Mouse (Mus musculus): Measurements from ENCODE around the gene Il23a. TPM values are rescaled to one million over a fixed set of nuclear protein-coding genes. Genes with fewer than 3 reads are reported as not detected.
"Not testable (repeated sequence)": the region's sequence is repeated elsewhere in the genome, so short reads cannot be mapped to it uniquely, and the experiment has no call there.

Gene Il23a
- total RNA-seq, 4 experiments from 2014 or later: not detected

DNA sequence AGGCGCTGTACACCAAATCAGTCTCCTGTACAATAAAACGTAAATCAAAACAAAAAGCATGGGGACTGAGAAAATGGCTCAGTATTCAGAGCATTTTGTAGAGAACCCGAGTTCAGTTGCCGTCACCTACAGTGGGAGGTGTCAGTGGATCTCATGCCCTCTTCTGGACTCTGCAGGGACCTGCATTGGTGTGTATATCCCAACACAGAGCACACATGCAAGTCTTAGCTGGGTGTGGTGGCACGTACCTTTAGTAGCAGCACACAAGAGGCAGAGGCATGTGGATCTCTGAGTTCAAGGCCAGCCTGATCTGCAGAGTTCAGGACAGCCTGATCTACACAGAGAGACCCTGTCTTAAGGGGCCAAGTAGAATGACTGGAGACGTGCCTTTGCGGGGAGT lies 11.1 kb upstream of the Il23a start:
- no peak for DNase-seq (ENCODE audit: low spot score in 2 of 2)

DNA sequence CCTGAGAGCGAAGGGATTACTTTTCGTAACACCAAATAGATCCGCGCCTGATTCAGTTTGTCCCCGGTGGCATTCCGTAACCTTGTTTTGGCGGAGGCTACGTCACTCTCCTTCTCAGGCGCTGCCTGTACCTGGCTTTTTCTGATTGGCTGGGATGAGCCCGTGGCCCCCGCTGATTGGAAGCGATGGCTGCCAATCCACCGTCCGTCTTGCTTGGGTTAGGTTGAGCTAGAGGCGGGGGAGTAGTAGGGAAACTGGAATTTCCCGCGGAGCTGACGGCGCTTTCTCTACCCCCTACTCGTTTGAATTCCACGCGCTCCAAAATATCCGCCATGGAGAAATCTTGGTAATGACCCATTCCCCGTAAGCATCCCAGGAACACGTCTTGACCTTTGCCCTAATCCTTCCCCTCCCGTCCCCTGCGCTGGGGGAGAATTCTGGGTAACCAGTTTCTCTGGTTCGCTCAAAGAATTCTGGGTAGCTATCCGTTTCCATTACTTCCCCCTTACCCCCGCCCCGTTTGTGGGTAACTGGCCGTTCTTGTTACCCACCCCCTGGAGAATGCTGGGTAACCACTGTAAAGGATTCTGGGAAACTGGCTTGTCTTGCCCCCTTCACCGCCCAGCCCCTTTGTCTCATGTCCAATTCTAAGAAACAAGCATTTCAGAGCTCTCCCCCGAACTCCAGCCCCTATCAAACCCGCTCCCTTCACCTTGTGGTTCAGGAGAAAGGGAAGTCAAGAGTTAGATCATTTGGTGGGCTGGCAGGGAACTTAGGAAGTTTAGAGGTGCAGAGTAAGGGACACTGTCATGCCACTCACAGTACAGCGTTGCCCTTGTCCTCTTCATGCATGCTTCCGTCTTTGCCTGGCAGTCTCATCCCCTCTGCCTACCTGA lies 4.8 kb upstream of the Il23a start, which contains the start of gene Pan2:
TSS of gene Pan2 (plus strand) at position 210 of the 896 bp plus-strand sequence.
- DNase-seq (ENCODE audit: low spot score in 2 of 2): peak; percentile 100

DNA sequence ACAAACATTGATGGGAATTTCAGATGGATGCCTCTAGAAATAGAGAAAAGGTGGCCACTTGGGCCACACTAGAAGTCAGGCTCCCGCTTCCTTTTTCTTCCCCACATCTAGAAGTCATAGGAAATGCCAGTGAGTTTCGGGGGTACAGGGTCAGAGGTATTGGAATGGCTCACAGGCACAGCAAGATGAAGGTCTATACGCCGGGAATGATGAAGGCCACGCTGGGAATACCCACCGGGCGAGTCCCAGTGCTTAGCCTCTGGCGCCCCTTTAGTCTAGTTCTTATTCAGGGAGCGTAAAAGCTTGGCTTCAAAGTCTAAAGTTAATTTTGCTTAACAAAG lies 4.2 kb upstream of the Il23a start:
- no peak for DNase-seq (ENCODE audit: low spot score in 2 of 2)

DNA sequence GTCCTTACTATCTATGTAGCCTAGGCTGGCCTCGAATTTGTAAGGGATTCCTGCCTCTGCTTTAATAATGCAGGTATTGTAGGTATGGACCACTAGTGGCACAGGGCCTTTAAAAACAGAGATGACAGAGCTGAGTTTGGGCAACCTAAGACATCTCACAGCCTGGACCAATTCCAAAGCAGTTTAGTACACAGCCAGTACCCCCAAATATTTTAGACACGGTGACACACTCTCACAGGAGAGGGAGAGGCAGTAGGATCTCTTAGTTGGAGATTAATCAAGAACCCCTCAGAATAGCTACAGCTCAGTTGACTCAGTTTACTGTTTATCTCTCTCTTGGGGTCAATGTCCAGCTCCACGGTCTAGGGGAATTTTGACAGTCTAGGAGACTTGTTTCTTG lies 3.8 kb upstream of the Il23a start:
- DNase-seq (ENCODE audit: low spot score in 2 of 2): no peak

DNA sequence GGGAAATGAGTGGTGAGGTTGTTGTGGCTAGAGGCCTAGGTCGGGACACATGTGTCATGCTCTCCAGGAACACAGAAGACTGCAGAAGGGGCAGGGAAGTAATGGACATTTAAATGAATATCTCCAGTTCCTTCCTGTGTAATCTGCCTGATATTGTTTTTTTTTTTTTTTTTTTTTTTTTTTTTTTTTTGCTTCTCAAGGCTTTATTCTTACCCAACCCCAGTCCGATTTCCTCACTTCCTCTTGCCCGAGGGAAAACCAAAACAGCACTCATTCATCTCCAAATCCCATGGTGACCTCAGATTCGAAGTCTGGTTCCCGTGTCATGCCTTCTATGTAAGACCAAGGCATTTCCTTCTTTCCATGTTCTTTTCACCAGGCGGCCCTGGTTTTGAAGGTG lies 309 bp downstream of the Il23a start:
- DNase-seq (ENCODE audit: low spot score in 2 of 2): no peak

DNA sequence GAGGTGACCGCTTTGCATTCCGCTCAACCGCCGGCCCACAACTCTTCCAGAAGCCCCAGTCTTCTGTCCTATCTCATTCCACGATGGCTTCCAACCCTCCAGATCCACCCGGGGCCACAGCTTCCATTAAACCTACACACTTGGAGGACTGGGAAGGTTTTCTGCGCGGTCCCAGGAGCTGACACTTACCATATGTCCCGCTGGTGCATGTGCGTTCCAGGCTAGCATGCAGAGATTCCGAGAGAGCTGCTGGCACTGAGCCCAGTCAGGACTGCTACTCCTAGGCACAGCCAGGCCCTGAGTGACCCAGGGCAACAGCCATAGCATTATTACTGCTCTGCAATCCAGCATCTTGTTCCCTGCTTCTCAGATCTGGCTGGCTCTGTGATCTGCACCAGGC lies 930 bp downstream of the Il23a start:
- DNase-seq (ENCODE audit: low spot score in 2 of 2): no peak

DNA sequence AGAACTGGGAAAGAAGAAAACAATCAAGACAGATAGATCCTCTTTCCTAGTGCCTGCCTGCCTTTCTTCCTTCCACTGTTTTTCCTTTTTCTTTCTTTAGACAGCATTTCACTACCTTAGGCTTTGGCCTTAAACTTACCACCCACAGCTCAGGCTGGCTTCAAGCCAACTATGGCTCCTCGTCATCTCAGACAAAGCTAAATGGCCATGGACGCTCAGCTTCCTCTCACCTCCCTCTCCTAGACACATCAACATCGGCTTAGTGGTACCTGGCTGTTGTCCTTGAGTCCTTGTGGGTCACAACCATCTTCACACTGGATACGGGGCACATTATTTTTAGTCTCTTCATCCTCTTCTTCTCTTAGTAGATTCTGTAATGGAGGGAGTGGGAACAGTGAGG lies 1.3 kb downstream of the Il23a start:
- DNase-seq (ENCODE audit: low spot score in 2 of 2): no peak

DNA sequence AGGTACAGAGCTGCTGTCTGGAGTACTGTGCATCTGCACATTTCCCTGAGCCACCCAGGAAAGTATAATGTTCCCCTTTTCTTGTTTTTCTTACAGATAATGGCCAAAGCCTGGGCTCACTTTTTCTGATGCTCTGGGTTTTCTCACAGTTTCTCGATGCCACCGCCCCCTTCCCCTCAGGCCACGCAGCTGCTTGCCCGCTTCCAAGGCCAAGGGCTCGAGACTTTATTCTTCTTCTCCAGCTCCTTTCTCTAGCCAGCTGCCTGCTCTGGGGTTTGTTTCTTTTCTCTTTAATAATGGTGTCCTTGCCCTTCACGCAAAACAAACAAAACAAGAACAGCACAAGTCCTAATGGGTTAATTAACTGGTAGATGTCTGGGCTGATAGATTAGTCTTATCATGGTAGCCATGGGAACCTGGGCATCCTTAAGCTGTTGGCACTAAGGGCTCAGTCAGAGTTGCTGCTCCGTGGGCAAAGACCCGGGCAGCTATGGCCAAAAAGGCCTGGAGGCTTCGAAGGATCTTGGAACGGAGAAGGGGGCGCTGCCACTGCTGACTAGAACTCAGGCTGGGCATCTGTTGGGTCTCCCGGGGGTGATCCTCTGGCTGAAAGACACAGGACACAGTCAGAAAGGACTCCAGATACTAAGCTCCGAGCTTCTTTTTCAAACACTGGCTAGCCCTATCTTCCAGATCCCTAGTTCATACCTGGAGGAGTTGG lies 2.0 kb downstream of the Il23a start:
- DNase-seq (ENCODE audit: low spot score in 2 of 2): no peak

DNA sequence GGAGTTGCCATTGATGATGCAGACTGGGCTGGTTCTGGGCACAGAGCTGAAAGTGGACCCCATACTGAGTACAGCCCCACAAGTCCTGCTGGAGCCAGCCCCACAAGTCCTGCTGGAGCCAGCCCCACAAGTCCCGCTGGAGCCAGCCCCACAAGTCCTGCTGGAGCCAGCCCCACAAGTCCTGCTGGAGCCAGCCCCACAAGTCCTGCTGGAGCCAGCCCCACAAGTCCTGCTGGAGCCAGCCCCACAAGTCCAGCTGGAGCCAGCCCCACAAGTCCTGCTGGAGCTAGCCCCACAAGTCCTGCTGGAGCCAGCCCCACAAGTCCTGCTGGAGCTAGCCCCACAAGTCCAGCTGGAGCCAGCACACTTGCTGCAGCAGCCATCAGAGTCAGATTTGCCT lies 8.0 kb downstream of the Il23a start:
- DNase-seq (ENCODE audit: low spot score in 2 of 2): not testable (repeated sequence)

DNA sequence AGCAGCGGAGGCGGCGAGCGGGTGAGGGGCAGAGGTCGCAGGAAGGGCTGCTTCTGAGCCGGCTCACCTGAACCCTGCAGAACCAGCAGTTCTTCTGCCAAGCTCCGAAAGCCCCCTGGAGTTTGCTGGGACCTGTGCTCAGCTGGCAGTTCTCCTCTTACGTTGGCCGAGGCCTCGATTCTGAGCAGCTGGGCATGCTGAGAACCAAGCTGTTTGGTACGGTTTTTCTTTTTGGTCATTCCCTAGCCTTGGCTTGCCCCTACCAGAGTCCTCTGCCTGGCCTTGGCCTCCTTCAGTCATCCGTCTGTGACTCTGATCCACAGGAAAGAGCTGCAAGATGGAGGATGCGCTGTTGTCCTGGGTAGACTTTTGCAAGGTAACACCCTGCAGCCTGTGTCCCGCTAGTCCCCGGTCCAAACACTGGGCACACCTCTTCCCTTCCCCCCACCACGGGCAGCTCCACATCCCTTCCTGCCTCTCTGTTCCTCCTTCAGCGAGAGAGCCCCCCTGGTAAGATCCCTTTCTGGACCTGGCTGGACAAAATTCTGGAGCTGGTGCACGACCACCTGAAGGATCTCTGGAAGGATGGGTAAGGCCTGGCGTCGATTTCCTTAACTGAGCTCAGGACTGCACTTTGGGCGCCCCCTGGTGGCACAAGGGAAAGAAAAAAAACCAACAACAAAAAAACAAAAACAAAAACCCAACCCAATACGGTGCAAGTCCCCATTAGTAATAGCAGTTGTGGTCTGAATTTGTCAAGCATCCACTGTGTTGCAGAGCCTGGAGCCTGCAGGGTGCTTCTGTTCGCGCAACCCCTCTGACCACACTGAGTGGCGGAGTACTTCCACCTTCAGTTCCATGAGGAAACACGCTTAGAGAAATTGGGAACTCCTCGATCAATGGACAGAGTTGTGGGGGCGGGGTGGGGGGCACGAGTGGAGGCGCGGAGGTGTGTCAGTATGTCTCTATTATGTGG lies 14.7 kb downstream of the Il23a start:
- peak in 1 of 2 experiments; percentile 56 for DNase-seq (ENCODE audit: low spot score in 2 of 2)

DNA sequence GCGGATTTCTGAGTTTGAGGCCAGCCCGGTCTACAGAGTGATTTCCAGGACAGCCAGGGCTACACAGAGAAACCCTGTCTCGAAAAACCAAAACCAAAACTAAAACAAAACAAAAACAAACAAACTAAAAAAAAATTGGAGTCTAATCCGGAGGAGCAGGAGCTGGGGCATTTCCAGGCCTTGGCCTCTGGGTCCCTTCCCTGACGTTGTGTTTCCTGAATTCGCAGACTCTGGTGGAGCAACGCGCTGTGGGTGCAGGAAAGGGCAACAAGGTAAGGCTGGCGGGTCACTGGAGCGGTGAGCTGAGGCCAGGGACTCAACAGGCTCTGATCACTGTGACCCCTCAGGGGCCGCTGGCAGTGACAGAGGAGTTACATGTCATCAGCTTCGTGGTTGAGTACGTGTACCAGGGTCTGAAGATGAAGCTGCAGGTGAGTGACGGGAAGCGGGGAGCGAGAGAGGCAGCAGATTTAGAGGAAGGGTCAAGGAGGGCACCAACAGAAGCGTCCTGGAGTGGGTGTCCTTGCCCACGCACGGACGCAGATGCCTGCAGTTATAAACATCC lies 15.6 kb downstream of the Il23a start:
- no peak for DNase-seq (ENCODE audit: low spot score in 2 of 2)

DNA sequence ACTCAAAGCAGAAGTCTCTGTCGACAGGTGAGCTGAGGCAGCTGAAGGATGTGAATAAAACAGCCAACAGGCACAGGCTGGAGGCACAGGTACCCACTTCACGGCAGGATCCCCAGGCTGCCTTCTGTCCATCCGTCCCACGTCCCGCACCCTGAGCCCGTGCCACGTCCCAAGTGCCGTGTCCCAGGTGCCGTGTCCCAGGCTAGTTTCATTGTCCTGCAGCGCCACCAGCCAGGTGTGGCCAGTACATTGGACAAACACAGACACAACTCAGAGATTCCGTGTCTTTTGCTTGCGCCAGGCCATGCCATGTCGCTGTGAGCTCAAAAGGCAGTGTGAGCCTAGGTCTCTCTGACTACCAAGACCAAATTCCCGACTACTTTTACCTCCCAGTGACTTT lies 16.9 kb downstream of the Il23a start:
- DNase-seq (ENCODE audit: low spot score in 2 of 2): no peak

DNA sequence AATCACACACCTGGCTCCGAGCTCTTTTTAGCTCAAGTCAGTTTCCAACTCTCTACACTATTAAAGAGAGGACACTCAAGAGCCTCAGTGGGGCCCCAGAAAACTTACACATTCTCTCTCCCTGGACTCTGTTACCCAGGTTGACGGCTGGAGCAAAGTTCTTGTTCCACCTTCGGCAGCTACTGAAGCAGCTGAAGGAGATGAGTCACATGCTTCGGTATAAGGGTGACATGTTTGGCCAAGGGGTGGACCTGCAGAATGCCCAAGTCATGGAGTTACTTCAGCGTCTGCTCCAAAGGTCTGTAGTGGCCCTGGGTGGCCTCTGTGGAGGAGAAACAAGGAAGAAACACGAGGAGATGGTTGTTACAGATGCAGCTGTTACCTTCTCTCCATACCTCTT lies 17.6 kb downstream of the Il23a start:
- DNase-seq (ENCODE audit: low spot score in 2 of 2): no peak

DNA sequence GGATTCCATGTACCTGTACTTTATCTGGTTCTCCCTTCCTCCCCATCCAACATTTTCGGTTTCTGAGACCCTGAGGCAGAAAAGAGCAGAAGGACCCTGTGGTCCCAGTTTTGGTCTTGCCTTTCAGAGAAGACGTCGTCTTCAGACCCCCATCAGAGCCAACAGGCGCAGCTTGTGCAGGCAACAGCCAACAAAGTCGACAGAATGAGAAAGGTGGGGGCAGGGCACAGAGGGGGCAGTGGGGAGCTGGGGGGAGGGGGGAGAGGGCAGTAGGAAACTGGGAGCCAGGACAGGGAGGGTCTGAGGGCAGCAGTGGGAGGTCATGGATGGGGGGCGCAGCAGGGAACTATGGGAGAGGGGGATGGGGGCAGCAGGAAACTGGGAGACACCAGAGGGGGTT lies 20.4 kb downstream of the Il23a start:
- no peak for DNase-seq (ENCODE audit: low spot score in 2 of 2)

DNA sequence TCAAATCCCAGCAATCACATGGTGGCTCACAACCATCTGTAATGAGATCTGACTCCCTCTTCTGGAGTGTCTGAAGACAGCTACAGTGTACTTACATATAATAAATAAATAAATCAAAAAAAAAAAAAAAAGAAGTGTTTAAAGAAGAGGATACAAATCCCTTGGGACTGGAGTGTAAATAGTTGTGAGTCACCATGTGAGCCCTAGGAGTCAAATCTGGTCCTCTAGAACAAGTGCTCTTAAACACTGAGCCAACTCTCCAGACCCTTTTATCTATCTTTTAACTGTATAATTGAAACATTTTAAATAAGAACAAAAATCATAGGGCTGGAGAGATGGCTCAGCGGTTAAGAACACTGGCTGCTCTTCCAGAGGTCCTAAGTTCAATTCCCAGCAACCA lies 23.2 kb downstream of the Il23a start:
- not testable (repeated sequence) for DNase-seq (ENCODE audit: low spot score in 2 of 2)

DNA sequence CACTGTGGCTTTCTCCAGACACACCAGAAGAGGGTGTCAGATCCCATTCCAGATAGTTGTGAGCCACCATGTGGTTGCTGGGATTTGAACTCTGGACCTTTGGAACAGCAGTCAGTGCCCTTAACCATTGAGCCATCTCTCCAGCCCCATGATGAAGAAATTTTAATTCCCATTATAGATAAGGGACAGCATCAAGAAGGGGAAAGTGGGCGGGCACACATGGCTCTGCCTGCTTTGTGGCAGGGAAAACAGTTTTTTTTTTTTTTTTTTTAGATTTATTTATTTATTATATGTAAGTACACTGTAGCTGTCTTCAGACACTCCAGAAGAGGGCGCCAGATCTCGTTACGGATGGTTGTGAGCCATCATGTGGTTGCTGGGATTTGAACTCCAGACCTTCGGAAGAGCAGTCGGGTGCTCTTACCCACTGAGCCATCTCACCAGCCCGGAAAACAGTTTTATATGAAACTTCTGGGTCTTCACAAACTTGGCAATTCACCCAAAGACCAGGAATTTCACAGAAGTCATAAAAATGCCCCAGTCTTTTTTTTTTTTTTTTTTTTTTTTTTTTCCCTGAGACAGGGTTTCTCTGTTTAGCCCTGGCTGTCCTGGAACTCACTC lies 25.6 kb downstream of the Il23a start:
- not testable (repeated sequence) for DNase-seq (ENCODE audit: low spot score in 2 of 2)

DNA sequence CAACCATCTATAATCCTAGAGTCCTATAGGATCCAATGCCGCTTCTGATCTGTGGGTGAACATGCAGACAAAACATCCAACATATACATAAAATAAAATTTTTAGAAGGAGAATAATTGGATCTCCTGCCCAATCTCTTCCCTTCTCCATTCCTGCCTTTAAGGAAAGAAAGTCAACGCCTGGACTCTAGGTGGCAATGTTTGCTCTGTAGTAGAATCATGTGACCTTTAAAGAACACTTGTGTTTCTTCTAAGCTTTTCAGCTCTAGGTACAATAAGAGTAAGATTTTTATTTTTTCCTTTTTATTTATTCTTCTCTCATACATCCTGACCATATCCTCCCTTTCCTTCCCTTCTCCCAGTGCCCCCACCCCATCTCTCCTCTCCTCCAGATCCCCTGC lies 26.7 kb downstream of the Il23a start:
- DNase-seq (ENCODE audit: low spot score in 2 of 2): no peak

DNA sequence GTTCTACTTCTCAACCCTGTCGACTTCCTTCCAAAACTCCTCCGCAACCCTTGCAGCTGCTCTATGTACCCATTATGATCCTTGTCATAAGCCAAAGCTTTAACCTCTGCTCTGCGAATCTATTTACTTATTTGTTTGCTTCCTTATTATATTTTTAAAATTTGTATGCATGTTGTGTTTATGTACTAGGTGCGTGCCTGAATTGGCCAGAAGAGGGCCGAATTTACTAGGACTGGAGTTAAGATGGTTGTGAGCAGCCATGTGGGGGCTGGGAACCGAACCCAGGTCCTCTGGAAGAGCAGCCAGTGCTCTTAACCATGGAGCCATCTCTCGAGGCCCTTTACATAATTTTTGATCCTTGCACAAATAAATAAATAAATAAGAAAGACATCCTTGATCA lies 27.7 kb downstream of the Il23a start:
- no peak for DNase-seq (ENCODE audit: low spot score in 2 of 2)

DNA sequence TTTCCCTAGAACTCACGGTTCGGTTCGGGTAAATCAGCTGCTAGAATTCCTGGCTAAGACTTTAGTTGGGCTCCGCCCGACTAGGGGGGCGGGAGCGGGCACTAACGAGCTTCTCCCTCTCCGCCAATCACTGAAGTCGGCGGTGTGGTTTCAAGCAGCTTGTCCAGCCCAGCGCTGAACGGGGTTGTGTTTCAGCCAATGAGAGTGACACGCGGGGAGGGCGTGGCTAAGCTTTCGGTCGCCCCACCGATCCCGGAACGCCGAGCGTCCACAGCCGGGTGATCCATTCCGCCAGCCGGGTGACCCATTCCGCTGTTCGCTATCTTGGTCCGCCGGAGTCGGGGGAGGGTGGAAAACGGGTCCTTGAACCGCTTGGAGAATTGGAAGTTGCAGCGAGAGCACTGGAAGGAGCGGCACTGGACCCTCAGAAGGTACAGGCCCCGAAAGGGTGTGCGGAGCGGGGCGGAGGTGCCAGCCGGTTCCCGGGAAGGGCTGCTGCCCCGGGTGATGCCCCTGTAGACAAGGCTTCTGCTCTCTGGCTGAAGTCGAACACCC lies 28.2 kb downstream of the Il23a start, which contains the start of gene Stat2:
TSS of gene Stat2 (plus strand) at position 273 of the 555 bp plus-strand sequence.
- peak; percentile 97 to 98 for DNase-seq (ENCODE audit: low spot score in 2 of 2)

DNA sequence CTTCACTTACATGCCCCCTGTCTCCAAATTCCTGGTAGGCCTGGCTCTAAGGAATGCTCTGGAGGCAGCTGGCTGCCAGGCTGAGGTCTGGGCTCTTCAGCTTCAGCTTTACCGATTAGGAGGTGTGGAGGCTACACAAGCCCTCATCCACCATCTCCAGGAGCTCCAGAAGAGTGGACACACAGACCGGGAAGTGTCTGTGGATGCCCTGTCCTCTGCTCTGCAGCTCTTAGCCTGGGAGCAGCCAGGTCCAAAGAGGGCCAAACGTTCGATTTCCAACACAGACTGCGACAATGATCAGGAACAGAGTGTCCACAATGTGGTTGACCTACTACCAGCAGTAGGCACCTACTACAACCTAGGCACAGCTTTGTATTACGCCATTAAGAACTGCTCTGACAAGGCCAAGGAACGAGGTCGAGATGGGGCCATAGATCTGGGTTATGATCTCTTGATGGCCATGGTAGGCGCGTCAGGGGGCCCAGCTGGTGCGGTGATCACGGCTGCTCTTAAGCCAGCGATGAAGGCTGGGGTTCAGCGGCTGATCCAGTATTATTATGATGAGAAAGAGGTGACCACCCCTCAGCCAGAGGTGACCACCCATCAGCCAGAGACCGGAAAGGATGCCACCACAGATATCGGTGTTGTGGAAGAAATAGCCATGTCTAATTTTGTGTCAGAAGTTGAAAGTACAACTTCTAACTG lies 29.2 kb downstream of the Il23a start:
- no peak for DNase-seq (ENCODE audit: low spot score in 2 of 2)

All from layer of hippocampus, adult 8-10 months (tissue).